Mouse (Mus musculus): ENCODE measurements around the gene Pcnx.
A peak's percentile ranks its signal among the peaks of the same experiment; 100 is the strongest.

Gene Pcnx

DNA sequence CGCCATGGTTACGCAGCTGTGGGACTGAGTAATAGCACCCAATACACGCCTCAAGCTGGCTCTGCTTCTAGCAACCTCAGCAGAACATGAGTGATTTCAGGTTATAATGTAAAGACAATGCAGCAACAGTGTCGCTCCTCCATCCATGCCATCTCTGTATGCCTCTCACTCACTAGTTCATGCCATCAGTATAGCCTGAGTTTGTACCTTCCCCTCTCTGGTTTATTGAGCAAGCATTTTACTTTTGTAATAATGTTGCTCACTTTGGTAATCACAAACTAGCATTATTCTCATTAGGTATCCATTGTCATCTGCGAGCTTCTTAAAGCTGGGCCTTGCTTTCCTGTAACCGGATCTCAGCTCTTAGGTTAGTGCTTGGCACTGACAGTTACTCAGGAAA lies 36.2 kb downstream of the Pcnx start:
- DNase-seq (ENCODE audit: low spot score in 2 of 2), result no peak

DNA sequence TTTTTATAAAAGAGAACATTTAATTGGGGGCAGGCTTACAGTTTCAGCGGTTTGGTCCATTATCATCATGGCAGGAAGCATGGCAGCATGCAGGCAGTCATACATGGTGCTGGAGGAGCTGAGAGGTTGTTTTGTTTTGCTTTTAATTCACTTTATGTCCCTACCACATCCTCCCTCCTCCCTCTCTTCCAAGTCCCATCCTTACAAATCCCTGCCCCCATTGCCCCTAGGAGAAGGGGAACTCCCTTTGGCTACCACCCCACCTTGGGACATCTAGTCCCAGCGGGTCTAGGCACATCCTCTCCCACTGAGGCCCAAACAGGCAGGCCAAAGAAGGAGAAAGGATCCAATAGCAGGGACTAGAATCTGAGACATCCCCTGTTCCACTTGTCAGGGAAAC lies 44.6 kb downstream of the Pcnx start:
- no peak for DNase-seq (ENCODE audit: low spot score in 2 of 2)

DNA sequence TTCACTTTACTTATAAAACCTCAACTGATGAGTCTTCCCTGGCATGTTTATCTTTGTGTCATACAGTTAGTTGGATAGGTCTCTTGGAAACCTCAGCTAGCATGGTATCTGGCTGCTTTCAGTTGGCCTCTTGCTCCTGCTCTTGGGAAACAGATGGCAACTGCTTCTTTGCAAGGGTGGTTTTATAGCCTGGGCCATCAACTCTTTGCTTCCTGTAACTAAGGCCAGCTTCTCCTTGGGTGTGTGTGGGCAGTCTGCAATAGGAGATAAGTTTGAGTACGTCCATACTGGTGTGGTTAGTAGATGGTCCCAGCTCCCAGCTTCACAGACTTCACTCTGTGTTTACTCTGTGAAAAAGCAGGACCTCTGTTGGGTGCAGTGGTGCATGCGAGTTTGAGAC lies 46.0 kb downstream of the Pcnx start:
- DNase-seq (ENCODE audit: low spot score in 2 of 2), result no peak

DNA sequence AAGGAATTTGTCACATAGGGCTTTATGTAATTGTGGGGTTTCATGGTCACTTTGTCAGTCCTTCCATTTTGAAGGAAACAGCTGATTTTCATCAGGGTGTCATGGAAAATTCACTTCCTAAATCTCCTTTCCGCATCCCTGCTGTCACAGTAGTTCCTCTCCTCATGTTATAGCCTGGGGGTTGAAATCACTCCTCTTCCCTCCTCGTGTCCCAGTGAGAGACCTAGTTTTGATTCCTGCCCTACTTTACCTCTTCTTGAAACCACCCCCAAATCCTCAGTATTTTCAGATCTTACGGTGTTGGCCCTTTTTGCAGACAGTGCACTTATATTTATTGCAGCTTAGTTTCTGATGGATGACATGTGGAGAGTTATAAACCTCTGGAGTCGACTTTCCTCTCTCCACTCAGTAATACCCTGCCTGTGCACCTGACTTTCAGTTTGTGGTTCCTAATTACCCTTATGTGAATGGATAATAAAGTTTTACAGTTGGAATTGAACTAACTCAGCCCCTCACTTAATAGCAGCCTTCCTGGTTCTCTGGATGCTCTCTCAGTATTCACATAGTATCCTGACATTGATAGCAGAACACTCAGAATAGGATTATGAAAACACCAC lies 48.0 kb downstream of the Pcnx start:
- no peak for DNase-seq (ENCODE audit: low spot score in 2 of 2)

DNA sequence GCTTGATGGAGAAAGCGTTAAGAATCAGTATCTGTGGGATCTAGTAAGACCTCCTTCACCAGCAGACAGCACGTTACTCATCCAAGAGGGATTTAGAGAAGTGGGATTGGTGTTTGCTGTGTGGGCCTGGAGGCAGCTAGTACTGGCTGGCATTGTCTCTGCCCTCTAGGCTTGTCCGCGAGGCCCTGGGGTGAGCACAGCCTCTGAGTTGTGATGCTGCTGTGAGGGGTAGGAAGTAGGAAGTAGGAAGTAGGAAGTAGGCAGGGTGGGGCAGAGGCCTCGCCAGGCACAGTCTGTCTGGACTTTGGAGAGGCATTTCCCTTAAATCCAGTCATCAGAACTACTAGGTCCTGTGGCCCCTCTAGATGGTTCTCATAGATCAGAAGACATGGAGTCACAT lies 50.6 kb downstream of the Pcnx start:
- DNase-seq (ENCODE audit: low spot score in 2 of 2), result no peak

DNA sequence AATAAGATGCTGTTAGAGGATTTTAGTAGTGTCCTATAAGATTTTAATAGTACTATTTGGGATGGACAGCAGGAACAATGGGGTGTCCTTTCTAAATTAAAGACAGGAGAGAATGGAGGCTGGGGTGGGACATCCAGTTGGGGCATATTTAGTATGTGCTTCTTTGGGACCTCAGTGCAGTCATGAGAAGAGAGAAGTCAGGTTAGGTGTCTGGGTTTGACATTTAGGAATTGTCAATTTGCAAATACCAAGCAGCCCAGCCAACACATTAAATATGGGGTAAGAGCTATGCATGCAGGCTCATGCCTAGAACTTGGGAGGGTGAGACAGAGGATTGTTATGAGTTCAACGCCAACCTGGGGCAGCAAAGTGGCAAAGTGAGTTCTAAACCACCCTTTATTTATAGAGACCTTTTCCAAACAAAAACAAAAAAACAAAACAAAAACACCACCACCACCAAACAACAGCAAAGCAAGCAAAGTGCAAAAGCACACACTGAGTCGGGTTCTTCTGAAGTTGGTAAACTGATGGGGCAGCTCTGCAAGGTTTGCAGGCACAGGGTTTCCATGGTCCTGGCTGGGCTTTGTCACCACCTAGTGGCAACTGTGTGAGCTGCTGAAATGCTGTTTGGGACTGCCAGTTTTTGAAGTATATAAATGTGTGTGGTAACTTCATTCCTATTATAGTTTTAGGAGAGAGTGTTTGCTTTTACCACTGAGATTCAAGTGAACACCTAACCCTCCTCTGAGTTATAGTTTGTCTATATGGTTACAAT lies 55.5 kb downstream of the Pcnx start:
- DNase-seq (ENCODE audit: low spot score in 2 of 2), result peak; percentile 46 to 69

DNA sequence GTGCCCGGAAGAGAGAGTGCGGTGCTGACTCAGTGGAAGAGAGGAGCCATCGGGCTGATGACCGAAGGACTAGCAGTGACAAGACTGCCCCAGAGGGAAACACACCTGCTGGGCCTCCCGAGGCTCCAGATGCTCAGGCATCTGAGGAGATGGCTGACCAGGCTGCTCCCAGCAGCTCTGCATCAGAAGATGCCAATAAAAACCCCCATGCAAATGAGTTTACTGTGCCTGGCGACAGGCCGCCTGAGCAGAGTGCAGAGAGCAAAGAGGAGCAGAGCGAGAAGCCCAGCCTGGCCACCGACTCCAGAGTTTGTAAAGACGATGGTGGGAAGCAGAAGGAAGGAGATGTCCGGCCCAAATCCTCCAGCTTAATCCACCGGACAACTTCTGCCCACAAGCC lies 58.5 kb downstream of the Pcnx start:
- DNase-seq (ENCODE audit: low spot score in 2 of 2), result no peak

DNA sequence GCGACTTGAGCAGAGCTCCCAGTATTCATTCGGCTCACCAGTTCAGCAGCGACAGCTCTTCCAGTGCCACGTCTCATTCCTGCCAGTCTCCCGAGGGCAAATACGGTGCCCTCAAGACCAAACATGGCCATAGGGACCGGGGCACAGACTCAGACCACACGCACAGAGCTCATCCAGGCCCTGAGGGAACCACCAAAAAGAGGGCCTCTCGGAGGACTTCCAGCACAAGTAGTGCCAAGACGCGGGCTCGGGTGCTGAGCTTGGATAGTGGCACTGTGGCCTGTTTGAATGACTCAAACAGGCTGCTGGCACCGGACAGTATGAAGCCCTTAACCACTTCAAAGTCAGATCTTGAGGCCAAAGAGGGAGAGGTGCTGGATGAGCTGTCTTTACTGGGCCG lies 59.1 kb downstream of the Pcnx start:
- DNase-seq (ENCODE audit: low spot score in 2 of 2), result no peak

DNA sequence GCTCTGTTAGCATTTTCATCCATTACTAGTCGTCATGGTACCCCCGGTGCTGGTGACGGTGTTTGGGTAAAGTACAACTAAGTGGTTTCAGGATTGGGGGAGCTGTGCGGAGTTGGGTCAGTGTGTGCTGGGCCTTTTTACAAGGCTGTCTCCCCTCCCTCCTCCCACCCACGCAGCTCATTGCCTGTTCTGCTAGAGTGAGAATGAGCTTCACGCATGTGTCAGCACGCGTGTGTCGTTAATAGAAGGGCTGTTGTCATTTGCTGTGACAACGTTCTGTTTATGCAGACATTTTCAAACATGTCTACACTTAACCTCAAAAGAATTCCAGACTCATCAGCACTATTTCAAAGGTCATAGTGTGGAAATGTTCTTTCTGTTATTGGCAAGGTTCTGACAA lies 60.2 kb downstream of the Pcnx start:
- DNase-seq (ENCODE audit: low spot score in 2 of 2), result no peak

DNA sequence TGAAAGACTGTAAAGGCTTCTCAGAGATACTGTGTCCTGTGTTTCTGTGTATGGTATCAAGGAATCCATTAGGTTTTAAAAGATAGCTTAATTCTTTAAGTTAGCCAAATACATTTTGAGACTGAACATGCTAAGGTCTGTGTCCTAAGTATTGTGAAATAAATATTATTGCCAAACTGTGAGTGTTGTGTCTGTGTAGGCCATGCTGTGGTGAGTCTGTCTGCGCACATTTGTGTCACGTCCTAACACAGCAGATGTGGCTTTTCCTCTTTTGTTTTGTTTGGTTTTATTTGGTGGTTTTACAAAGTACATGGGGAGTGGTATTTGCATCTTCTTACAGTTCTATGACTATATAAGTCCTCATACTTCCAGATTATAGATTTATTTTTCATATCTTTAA lies 60.8 kb downstream of the Pcnx start:
- DNase-seq (ENCODE audit: low spot score in 2 of 2), result no peak

DNA sequence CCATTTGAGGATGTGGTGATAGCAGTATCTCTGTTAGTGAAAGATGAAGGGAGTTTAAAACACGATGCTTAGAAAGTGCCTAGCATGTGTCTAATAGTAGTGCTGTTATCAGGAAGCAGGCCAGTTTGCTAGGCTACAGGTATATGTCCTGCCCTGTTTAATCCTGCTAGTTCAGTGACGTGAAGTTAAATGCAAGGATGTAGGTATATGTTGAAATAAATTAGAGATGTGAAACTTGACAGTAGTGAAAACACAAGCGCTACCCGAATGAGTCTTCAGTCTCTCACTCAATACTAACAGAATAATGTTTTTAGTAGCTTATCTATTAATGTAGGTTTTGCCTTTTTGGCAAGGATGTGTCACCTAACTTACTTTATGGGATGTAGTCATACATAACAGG lies 62.0 kb downstream of the Pcnx start:
- no peak for DNase-seq (ENCODE audit: low spot score in 2 of 2)

DNA sequence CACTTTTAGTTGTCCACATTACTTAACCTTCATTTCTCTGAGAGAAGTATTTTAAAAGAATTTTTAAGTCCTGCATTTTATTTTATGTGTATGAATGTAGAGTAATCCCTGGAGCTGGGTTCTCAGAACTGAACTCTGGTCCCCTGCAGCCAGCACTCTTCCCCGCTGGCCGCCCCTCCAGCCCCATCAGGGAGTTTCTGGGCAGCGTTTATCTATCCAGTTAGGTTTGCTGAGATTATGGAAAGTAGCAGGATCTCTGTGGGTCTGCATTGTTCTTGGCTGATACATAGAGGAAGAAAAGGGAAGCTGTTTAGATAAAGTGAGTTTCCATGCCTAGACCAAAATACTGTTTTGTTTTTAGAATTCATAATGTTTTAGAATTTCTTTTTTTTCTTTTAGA lies 63.0 kb downstream of the Pcnx start:
- DNase-seq (ENCODE audit: low spot score in 2 of 2), result no peak

DNA sequence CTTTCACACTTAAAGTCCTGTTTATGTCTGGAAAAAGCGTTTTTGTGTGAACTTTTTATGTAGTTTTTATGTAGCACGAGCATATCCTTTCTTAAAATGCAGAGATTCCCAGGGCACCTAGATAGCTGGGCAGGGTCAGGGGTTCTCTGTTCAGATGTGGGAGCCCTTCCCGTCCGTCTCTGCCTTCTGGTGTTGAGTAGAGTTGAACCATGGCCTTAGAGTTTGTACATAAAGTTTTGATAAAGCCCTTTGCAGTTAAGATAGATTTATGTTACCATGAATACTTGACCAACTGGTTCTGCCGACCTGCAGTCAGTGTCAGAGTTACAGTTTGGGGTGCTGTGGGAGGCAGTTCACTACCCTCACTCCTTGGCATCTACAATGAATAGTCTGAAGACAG lies 67.3 kb downstream of the Pcnx start:
- no peak for DNase-seq (ENCODE audit: low spot score in 2 of 2)

DNA sequence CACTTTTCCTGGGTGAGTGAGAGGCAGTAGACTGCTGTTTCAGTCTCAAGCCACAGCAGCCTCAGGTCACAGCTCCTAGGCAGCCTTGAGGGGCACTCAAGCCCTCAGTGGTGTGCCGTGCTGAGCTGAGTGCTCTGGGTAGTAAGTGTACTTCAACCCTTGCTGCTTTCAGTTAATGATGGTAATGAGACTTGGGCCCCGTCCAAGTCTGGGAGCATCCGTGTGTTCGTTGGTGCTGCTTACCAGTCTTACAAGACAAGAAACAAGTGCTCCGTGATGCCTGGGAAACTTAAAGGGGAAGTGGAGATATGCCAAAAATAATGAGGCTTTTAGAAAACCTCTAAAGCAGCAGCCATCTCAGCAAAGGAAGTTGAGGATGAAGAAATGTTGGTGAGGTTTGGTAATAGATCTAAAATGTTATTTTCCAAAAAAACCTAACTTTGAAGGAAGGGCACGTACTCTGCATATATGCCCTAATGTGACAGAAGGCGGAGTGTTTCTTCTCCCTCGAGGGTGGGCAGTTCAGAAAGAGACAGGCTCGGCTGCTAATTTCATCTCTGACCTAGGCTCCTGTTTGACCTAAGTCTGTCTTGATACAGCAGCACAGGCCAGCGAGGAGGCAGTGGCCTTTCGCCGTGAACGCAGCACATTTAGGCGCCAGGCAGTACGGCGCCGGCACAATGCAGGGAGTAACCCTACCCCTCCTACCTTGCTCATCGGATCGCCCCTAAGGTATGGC lies 68.0 kb downstream of the Pcnx start:
- DNase-seq (ENCODE audit: low spot score in 2 of 2), result no peak

DNA sequence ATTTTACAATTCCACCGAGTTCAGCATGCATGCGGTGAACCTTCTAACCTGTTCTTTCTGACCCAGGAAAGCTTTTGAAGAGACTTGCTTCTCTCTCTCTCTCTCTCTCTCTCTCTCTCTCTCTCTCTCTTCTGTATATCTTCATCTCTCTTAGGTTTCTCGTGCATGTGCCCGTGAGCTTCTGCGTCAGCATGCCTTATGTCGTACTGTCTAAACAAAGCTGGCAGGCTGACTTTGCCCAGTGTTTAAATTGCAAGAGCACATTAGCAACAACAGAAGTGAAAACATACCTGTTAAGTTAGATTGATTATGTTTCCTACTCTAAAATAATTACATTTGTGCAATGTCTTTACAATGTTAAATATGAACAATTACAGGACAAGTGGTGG lies 68.6 kb downstream of the Pcnx start:
- no peak for DNase-seq (ENCODE audit: low spot score in 2 of 2)

DNA sequence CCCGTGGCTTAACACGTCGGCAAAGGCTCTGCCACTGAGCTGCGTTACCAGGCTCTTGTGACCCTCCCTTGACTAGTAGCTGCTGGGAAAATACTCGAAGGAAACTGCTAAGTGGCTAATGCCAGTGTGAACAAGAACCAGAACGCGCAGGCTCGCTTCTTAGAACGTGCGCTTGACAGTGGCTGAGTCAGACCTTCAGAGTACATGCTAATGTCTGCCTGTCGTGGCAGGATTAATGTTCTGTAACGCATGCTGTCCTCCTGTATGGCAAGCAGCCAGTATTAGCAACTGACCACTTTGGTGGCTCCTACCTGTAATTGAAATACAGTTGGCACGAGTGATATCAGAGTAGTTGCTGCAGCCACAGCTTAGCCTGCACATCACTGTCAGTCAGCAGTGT lies 72.2 kb downstream of the Pcnx start:
- DNase-seq (ENCODE audit: low spot score in 2 of 2), result no peak

DNA sequence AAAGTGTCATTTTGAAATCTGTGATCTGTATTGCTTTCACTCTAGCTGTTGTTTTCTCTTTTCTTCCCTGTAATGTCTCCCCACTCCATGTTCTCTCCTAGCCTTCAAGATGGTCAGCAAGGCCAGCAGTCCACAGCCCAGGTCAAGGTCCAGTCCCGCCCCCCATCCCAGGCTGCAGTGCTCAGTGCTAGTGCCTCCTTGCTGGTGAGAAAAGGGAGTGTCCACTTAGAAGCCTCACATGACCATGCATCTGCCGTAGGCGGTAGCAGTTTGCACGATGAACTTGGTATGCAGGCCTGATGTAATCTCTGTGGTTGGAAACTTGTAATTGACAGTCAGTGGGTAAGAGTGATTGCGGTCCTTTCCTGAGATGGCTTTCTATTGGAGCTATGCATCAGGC lies 73.6 kb downstream of the Pcnx start:
- DNase-seq (ENCODE audit: low spot score in 2 of 2), result no peak

DNA sequence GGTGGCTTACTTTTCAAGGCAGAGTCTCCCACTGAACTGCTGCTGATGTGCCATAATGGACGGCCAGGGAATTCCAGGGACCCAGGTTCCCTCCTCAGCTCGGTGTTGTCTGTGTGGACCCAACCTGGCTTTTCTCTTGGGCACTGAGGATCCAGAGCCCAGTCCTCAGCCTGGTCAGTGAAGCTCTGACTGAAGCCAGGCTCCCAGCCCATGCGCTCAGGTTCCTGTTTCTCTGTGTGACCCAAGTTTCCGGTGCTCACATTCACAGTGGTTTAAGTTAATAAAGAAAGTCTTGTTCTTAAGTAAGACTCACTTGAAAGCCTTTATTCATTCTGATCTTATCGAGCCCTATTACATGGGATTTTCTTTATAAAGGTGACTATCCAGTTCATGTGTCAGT lies 74.7 kb downstream of the Pcnx start:
- no peak for DNase-seq (ENCODE audit: low spot score in 2 of 2)

DNA sequence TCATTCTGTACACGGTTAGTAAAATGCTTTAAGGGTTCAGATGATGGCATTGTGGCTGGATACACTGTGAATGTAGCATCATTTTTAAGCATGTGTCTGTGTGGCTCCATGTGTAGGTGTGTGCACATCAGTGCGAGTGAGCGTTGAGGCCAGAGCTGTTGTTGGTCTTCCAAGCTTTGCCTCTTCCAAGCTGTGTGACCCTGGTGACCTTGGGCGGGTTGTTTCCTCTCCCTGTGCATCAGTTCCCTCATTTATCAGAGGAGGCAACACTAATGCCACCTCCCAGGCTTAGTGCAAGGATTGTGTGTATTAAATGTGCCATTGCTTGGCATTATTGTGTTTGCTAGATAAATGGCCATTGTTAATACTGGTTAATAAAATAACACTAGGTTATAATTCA lies 76.2 kb downstream of the Pcnx start:
- no peak for DNase-seq (ENCODE audit: low spot score in 2 of 2)

DNA sequence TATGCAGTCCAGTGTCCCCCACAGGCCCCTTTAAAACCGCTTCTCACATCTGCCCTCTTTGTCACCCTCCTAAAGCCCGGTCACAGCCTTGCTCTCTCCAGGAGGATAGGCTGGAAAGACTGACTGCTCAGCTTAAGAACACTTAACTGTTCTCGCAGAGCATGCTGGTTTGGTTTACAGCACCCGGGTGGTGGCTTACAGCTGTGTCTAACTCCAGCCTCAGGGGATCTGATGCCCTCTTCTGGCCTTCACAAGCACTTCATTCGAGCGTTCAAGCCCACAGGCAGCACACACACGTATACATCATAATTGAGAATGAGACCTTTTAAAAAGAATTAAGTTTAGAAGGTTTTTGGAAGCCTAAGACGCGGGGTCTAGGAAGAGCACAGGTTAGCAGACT lies 81.4 kb downstream of the Pcnx start:
- no peak for DNase-seq (ENCODE audit: low spot score in 2 of 2)

DNA sequence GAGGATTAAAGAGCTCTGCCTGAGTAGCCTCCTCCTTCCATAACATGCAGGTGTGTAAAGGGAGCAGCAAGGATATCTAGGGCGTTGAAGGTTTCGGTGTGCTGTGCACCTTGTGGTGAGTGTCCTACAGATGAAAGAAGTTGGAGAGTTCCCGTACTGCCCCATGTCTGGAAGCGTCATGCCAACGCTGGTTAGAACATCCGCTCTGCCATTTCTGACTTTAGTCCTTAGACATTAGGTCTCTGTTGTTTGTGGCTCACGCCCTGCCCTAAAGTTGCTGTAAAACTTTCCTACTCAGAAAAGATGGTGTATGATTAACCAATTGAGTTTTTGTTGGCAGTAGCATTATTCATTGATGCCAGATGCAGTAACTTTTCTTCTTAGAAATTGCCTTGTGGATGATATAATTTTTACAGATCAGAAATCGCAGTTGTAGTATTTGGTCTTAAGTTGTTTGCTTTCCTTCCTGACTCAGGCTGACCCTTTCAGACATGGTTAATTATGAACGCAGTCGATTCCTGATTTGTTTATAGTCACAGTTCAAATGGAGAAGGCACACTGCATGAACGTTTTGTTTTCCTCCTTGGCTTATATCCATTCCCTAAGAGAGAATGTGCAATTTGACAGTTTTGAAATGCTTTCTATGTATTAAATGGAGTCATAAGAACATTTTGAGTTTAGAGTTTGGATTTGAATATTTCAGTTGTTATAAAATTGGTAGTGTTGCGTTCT lies 83.7 kb downstream of the Pcnx start:
- DNase-seq (ENCODE audit: low spot score in 2 of 2), result no peak

DNA sequence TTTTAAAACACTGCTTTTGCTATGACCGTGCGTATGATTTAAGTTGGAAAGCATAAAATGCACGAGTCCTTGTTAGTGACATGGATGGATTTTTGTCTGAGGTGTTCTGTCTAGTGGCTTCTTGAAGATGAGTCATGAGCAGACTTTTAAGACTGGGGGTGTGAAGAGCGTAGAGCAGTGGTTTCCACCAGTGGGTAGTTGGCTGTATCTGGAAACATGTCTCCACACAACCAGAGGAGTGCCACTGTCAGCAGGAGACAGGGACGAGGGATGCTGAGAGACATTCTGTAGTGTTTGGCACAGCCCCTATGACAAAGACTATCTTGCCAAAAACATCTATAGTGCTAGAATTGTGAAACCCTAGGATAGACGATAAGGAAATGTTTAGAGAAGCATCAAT lies 89.2 kb downstream of the Pcnx start:
- DNase-seq (ENCODE audit: low spot score in 2 of 2), result no peak

DNA sequence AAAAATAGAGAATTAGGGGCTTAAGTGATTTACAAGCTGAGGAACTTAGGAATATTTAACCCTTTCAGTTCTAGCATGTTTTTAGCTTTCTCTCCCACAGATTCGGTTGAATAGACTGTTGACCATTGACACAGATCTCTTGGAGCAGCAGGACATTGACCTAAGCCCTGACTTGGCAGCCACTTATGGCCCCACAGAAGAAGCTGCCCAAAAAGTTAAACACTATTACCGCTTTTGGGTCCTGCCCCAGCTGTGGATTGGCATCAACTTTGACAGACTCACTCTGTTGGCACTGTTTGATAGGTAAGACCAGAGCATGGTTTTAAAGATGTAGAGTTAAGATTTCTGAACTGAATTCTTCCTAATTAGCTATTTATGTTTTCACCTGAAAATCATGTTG lies 90.2 kb downstream of the Pcnx start:
- DNase-seq (ENCODE audit: low spot score in 2 of 2), result no peak

Measured in frontal cortex, postnatal 14 days (tissue).